Mouse (Mus musculus) brain, embryonic 14.5 days (tissue): ENCODE measurements around the gene Atp6v1b1.

ENCODE experiments used
- CTCF ChIP-seq: fragments of 200-500 bp; IDR thresholded peaks from 2 replicates; pipeline ENCODE4 v1.5.1; 2012; ENCODE audit warnings: inconsistent platforms, mild to moderate bottlenecking, moderate library complexity, borderline replicate concordance; ENCODE audit not compliant: insufficient read depth, insufficient read length; ENCODE audit errors: extremely low read depth
- POLR2A ChIP-seq: fragments of 200-500 bp; IDR thresholded peaks from 2 replicates; pipeline ENCODE4 v1.6.1; 2012; ENCODE audit warnings: mild to moderate bottlenecking, inconsistent platforms, borderline replicate concordance; ENCODE audit not compliant: poor library complexity, insufficient read depth, insufficient read length, severe bottlenecking; ENCODE audit errors: extremely low read depth

- TF ChIP-seq CTCF (no peak), POLR2A (no peak)
Measured at GRCm38 (mm10) chr6:83766982-83767381, 24.2 kb downstream of the Atp6v1b1 start.
